Mouse (Mus musculus) neural tube, embryonic 10.5 days (tissue): ENCODE results near the gene Ide.
"Not testable (repeated sequence)": the region's sequence is repeated elsewhere in the genome, so short reads cannot be mapped to it uniquely, and the experiment has no call there.

Source experiments
- DNase-seq: peaks from one replicate; pipeline ENCODE4 v3.0.0-alpha.2; 2017; ENCODE audit warnings: low spot score; ENCODE audit errors: extremely low spot score

The Ide gene

DNA sequence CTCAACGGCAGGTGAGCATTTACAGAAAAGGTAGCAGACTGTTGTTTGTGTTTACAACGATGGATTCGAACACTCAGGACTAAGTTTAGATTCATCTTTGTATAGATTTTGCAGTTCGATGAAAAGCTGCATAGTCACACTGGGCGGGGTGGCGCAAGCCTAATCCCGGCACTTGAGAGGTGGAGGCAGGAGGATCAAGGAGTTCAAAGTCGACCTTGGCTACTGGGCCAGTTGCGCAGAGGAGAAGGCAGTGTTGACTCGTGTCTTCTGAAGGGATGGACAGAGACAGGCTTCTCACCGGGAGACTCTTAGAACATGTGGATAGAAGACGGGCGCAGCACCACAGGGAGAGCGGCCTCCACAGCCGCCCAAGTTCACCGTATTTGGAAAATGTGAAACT lies 68.5 kb downstream of the Ide start:
- DNase-seq = no peak

GRCm38 (mm10) chr19:37265333-37266103 lies 72.1 kb downstream of the Ide start:
- peak; percentile 76 for DNase-seq

- DNase-seq = no peak
Observed at GRCm38 (mm10) chr19:37263943-37264897, 73.4 kb downstream of the Ide start.

DNA sequence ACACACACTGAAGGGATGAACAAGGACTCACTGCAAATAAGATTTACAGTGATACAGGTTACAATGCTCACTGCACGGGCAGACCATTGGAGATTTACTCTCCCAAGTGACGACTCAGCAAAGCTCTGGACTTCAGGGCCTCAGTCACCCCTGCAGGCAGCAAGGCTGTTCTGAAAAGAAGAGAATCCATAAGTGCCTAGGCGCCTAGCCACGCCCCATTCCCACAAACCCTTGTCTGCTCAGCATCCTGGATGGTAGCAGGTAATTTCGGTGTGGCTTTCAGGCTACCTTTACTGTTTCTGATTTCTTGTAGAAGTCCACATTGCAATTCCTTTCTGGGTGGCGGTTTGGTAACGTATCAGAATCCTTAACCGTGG lies 74.1 kb downstream of the Ide start:
- no peak for DNase-seq

DNA sequence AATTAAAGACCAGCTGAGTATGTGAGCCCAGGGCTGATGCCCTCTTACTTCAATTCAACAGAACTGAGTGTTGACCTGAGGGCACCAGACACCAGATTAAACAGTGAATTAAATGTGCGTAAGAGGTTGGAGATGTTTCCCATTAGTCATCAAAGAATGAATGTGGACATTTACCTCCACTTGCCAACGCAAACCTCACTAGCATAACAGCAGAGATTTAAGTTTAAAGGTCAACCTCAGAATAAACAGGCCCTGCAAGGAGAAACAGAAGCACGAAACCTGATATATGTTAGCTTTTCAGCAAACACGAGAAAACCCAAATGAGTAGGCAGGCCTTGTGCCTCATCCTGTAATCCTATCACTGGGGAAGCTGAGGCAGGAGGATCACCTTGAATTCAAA lies 75.3 kb downstream of the Ide start:
- DNase-seq = no peak

GRCm38 (mm10) chr19:37255321-37255720 lies 82.3 kb downstream of the Ide start:
- DNase-seq = no peak

- DNase-seq = no peak
Observed at GRCm38 (mm10) chr19:37252104-37252503, 85.5 kb downstream of the Ide start.

DNA sequence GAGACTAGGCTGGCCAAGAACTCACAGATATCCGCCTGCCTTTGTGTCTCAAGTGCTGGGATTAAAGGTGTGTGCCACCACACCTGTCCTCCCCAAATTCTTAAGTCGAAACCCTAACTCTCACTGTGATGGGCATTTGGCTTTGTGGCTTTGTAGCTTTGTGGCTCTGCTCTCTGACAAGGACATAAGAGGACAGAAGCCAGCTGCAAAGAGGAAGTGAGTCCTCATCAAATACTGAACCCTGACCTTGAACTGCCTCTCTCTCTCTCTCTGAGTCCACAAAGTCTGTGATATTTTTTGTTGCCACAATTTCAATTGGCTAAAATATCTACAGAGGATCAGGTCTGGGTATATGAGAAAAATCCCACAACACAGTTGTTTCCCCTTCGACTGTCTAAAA lies 89.5 kb downstream of the Ide start:
- no peak for DNase-seq

DNA sequence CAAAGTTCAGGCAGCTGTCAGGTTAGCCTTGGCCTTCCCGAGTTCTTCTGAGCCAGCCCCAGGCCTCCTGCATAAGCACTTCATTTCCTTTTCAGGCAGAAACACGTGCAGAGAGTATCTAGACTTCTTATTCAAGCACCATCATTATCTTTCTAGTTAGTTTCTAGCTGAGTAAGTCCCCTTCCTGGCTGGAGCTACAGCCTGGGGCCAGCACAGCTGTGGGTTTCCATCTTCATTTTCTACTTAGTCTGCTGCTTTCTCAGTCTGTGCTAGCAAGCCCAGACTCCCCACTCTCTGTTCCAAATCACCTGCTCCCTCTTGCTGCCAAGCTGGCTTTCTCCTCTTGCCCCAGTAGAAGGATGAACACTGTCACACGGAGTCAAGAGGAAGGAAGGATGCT lies 90.8 kb downstream of the Ide start:
- no peak for DNase-seq

- no peak for DNase-seq
Observed at GRCm38 (mm10) chr19:37242707-37243106, 94.9 kb downstream of the Ide start.

- no peak for DNase-seq
Observed at GRCm38 (mm10) chr19:37241201-37241600, 96.5 kb downstream of the Ide start.

GRCm38 (mm10) chr19:37239096-37239495 lies 98.6 kb downstream of the Ide start:
- peak; percentile 34 for DNase-seq

- DNase-seq = no peak
Observed at GRCm38 (mm10) chr19:37238651-37239050, 99.0 kb downstream of the Ide start.

DNA sequence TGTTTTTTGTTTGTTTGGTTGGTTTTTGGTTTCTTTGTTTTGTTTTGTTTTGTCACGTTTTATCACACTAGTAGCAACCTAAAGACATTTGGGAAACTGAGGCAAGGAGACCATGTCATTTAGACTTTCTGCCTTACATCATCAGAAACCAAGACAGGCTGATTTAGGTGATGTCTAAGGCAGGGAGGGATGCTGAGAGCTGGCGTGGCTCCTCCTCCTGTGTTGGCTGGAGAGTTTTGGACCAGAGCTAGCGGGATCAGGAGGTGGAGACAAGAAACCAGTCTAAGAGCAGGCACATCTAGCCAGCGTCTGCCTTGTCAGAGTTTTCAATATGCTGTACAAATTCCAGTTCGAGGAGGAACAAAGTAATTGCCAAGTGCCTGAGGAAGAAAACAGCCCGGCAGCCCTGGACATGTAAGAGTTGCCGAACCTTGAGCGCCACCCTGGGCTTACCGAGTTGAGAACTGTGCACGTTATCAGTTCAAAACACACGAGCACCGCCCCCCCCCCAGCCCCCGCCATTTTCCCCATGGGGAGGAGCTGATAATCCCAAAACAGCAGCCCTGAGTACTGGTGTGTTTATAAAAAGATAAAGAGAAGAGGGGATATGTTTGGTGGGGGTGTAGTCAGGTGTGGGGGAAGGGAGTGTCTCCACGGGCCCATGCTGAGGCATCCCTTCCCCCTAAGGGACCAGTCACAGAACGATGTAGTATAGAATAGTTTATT lies 99.8 kb downstream of the Ide start:
- no peak for DNase-seq

DNA sequence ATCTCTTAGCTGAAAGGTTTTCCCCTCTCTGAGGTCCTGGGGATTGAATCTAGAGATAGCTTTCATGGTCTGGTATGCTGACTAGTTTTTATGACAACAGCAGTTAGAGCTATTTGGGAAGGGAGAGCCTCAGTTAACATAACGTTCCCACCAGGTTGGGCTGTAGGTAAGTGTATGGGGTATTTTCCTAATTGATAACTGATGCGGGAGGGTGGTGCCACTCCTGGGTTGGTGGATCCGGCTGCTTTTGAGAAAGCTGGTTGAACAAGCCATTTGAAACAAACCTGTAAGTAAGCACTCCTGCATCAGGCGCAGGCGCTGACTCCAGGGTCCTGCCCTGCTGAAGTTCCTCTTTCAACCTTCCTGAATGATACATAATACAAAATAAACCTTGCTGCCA lies 100.3 kb downstream of the Ide start:
- no peak for DNase-seq

DNA sequence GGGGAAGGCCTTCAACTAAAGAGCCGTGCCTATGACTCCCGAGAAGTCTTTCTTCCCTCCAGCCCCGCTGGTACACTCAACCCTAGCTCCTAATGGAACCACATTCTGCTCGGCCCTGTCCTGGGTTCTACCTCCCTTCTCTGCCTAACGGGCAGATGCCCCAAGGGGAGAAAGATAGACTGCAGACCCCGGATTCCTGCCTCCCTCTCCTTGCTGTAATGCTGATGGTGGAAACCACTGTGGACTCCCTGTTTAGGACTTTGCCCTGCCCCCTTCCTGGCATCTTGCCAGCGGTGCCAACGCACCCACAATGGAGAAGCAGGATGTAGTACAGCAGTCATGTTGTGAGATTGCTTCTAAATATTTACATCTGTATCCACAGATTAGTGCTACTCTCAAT lies 101.8 kb downstream of the Ide start:
- DNase-seq = no peak

DNA sequence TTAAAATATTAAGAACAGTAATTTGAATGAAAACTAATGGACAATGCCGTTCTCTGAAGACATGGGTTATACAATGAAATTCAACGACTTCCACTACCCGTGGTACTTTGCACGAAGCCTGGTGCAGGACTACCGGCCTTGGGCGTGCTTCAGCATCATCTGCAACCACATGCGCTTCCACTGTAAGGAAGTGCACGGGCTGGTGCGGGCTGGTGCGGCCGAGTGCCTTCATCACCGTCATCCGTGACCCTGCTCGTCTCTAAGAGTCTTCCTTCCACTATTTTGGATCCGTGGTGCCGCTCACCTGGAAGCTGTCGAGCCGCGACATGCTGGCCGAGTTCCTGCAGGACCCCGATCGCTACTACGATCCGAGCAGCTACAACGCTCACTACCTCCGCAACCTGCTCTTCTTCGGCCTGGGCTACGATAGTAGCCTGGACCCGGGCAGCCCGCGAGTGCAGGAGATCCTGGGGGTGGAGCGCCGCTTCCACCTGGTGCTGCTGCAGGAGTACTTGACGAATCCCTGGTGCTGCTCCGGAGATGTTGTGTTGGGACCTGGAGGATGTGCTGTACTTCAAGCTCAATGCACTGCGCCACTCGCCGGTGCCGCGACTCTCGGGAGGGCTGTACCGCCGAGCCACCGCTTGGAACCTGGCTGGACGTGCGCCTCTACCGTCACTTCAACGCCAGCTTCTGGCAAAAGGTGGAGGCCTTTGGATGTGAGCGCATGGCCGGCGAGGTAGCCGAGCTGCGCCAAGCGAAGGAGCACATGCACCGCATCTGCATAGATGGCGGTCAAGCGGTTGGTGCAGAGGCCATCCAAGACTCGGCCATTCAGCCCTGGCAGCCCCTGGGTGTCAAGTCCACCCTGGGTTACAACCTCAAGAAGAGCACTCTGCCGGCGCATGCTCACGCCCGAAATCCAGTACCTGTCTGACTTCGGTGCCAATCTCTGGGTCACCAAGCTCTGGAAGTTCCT lies 103.8 kb downstream of the Ide start:
- peak; percentile 59 for DNase-seq

- DNase-seq = not testable (repeated sequence)
Observed at GRCm38 (mm10) chr19:37232598-37232997, 105.1 kb downstream of the Ide start.

DNA sequence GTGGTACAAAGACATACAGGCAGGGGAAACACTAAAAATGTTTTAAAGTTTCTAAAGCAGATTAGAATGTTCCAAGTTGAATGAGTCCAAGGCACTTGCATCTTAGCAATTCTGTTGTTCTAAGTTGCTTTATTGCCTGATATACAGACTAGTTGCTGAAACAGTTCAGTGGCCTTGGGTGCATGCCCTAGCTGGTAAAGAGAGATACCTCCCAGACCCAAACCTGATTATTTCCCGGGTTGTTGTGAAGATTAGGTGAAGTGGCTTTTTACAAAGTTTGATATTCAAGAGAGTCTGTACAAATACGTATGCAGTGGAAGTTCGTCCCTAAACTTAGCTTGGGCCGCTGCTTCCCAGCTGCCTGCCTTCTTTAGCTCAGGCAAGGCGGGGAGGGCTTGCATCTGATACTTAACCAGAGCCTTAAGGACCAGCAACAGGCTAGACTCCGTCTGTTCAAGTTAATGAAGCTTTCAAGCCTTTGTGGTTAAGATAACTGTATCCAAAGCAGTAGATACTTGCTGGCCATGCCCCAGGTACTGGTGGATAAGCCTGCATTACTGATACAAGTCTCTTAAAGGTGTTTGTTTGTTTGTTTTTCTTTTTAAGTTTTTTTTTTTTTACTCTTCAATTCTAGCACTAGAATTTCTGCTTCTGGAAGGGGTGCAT lies 112.3 kb downstream of the Ide start:
- DNase-seq = no peak
